Mouse (Mus musculus) adrenal gland, postnatal 25 days (tissue): ENCODE measurements at regions not wholly inside any gene's neighbourhood (a gene's known extent, or its start where the extent isn't known, plus 50 kb on each side); places are given as distances from the start of the nearest gene placed in this dataset.

Experiments
- DNase-seq: peaks from one replicate; pipeline ENCODE4 v3.0.0; 2021; ENCODE audit warnings: mixed read lengths

- DNase-seq, result no peak
Measured at GRCm38 (mm10) chr14:72110689-72111088, 380.9 kb downstream of the Gm9195 start.

GRCm38 (mm10) chr14:72091579-72091978, 400.1 kb downstream of the Gm9195 start:
- DNase-seq, result no peak

DNA sequence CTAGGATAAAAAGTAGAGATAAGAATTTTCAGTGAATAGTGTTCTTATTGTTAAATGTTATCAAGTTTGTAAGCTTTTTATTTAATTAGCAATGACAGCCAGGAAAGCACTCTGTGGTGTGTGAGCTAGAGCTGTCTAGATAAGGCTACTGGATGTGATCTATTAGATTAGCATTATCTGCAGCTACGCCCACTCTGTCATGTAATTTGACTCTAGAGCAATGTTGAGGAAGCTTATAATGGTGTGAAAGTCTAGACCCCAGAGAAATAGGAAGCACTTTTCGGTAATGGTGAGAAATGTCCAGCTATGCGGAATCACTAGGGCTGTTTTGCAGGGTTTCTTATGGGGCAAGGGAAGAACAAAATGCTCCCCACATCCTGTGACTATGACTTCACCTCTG, 410.2 kb downstream of the Gm9195 start:
- DNase-seq, result no peak

GRCm38 (mm10) chr14:72064111-72064812, 427.4 kb downstream of the Gm9195 start:
- DNase-seq, result no peak

- DNase-seq, result no peak
Measured at GRCm38 (mm10) chr14:72042881-72043236, 448.8 kb downstream of the Gm9195 start.

- DNase-seq, result no peak
Measured at GRCm38 (mm10) chr14:72042112-72042880, 449.3 kb downstream of the Gm9195 start.

DNA sequence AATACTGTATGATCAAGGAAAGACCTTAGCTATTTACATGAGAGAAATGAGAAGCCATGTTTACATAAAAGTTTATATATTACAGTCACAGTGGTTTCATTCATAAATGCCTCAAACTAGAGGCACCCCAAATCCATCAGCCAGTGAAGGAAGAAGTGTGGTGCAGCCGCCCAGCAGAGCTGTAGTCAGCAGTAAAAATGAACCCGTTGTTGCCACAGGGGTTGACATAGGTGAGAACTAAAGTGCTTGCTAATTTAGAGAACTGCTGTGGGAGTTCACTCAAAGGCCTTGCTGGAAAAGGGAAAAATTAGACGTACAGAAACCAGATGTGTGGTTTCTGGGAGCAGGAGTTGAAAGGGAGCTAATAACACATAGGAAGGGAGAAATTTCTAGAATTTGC, 461.2 kb downstream of the Gm9195 start:
- DNase-seq, result no peak

DNA sequence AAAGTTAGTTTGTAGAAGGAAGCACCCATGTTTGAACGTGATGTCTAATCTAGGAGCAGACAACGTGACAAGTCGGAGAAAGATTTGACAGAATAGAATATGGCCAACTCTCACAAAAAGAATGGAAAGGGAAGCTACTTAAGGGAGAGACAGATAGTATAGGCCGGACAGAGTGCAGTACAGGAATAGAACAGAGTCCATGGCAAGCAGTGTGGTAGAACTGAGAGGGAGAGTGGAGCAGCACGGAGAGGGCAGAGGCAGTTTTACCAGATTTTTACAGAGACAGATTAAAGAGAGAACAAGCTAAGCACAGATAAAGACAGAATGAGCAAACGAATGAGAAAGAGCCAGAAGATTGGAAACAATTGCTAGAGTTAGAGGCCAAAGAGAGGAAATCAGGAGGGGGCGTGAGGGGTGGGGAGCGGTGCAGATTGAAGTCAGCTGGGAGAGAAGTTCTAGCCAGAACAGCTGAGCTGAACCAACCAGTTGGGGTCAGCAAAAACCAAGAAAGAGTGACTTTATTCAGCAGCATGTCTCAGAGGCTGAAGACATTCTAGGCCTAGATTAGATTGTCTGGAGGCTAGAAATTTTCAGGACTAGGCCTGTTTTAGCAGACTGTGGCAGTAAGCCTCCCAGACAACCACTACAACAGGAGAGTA, 464.1 kb downstream of the Gm9195 start:
- DNase-seq, result no peak

DNA sequence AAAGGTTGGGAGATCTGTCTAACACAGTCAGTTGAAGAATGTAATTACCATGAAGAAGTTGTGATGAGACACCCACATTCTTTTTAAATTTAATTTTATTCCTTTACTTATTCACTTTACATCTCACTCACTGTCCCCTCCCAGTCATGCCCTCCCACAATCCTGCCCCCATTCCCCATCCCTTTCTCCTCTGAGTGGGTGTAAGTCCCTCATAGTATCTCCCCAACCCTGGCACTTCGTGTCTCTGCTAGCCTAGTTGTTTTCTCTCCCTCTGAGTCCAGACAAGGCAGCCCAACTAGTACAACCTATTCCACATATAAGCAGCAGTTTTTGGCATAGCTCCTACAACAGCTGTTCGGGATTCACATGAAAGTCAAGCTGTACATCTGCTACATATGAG, 487.3 kb downstream of the Gm9195 start:
- no peak for DNase-seq

- no peak for DNase-seq
Measured at GRCm38 (mm10) chr14:72002205-72003138, 489.2 kb downstream of the Gm9195 start.

- DNase-seq, result no peak
Measured at GRCm38 (mm10) chr14:71973016-71973415, 518.6 kb downstream of the Gm9195 start.

- no peak for DNase-seq
Measured at GRCm38 (mm10) chr14:71972521-71972920, 519.1 kb downstream of the Gm9195 start.

- DNase-seq, result no peak
Measured at GRCm38 (mm10) chr14:71967646-71968045, 524.0 kb downstream of the Gm9195 start.

DNA sequence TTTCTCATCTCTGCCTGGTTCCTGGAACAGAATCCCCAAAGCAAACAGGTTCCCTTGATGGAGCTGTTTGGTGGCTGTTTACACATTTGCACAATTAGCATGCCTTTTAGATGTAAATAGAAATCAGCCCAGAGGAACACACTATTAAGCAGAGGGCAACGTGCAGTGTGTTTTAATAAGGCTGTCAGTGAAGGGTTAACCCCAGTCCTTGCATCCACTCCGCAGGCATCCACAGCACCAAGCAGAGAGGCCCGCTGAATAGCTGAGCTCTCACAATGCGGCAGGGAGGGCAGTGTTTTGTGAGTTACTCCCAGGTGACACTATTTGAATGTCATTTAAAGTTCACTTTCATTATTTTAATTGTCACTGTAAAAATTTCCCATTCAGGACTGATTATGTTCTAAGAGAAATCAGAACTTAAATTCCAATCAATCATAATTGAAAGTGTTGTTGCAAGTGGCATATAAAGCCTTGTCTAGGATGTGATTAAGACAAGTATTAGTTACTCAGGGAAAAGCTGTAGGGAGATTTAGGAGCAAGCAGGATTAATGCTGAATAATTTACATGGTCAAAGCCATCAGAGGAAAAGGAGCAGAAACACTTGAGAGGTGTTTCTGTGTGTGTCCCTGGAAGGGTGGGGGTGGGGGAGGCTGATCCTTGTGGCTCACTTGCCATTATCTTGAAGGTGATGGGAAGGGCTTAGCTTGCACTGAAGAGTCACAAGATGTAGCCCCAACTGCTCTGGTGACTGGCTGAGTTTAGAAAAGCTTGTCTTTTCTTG, 528.1 kb downstream of the Gm9195 start:
- no peak for DNase-seq

DNA sequence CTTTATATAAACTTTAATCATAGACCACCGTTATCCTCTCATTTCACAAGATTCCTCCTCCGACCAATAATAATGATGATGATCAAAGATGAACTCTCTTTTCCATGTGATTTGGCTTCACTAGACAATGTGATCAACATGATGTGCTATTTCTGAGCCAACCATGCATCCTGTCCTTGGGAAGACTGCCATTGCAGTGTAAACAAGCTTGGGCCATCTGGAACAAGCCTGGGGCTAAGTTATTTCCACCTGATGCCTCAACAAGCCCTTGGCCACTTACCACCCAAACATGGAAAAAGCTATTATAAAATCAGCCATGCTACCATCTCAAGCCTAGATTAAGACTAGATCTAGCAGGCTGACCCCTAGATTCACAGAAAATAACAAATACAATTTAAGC, 542.9 kb downstream of the Gm9195 start:
- DNase-seq, result no peak

GRCm38 (mm10) chr14:71937157-71937485, 554.5 kb downstream of the Gm9195 start:
- no peak for DNase-seq

- DNase-seq, result no peak
Measured at GRCm38 (mm10) chr14:71936373-71937156, 555.1 kb downstream of the Gm9195 start.

GRCm38 (mm10) chr14:71915964-71916363, 575.7 kb downstream of the Gm9195 start:
- no peak for DNase-seq

- DNase-seq, result no peak
Measured at GRCm38 (mm10) chr14:71910936-71911335, 580.7 kb downstream of the Gm9195 start.

DNA sequence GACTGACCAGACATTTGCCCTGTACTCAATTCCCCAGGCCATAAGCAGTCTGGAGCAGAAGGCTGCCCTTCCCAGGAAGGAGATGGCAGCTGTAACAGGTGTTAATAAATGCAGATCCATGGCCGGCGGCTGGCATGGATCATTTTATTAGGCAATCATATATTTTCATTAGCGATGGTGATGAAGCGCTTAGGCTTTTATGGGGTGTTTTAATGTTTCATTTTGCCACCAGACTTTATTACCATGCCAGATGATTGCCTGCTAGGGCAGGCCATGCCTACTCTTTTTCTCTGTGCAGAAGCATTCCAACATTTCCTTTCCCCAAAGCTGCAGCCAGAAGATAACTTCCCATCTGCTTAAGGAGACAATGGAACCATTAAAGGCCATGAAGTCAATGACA, 596.2 kb downstream of the Gm9195 start:
- no peak for DNase-seq

GRCm38 (mm10) chr14:71894811-71895210, 596.8 kb downstream of the Gm9195 start:
- DNase-seq, result no peak
